Mouse (Mus musculus) kidney, adult 11 months (tissue): Measurements from ENCODE around the gene Apol9b.
"Not testable (repeated sequence)": the region's sequence is repeated elsewhere in the genome, so short reads cannot be mapped to it uniquely, and the experiment has no call there.

ENCODE experiments used
- DNase-seq: peaks from one replicate; pipeline ENCODE4 v3.0.0; 2022

Gene Apol9b

DNA sequence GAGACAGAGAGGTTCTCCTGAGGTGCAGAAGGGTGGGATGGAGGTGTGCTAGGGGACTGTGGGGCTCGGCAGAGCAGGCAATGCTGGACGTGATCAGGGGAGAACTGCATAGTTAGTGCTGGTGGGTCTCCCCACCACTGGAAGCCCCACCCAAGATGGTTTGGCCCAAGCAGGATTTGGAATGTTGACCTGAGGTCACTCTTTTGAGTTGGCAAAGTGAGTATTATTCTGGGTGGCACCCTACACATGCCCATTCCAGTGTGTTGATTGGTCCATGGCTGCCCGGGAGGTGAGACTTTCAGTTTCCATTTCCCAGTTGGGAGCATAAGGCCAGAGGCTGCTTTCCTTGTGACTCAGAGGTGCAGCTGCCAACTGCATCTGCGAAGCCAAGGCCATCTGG lies at the start of gene Apol9b:
Gene Apol9b, plus strand, starts transcription at position 301 of the 400 bp plus-strand sequence.
- not testable (repeated sequence) for DNase-seq

GRCm38 (mm10) chr15:77683944-77684343 lies 44.9 kb upstream of the Apol9b start:
- DNase-seq, result peak; percentile 4

DNA sequence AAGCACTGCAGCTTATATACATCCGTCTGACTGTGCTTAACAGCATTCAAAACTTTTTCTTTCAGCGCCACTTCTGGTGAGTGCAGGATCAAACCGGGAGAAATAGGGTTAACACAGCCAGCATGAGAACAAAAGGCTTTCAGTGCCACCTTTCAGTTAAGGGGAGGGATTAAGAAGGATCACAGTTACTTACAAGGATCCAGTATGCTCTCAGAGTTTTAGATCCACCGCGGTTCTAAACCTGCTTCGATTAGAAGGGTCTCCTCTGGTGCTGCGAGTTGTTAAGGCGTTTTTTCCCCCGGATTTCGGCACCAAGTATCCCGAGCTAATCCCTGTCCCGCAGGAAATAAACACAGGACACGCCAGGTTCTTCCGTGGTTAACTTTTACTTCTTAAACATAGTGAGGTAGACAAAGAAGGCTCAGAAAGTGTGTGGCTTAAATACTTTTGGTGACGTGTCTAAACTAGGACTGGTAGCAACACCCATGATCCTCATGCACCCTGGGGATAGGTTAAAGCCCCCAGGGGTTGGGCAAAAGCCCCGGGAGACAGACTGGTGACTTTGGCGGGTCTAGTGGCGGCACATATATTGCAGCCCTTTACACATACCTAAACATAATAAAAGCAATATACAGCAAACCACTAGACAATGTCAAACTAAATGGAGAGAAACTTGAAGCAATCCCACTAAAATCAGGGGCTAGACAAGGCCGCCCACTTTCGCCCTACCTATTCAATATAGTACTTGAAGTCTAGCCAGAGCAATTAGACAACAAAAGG lies 37.1 kb upstream of the Apol9b start:
- not testable (repeated sequence) for DNase-seq

DNA sequence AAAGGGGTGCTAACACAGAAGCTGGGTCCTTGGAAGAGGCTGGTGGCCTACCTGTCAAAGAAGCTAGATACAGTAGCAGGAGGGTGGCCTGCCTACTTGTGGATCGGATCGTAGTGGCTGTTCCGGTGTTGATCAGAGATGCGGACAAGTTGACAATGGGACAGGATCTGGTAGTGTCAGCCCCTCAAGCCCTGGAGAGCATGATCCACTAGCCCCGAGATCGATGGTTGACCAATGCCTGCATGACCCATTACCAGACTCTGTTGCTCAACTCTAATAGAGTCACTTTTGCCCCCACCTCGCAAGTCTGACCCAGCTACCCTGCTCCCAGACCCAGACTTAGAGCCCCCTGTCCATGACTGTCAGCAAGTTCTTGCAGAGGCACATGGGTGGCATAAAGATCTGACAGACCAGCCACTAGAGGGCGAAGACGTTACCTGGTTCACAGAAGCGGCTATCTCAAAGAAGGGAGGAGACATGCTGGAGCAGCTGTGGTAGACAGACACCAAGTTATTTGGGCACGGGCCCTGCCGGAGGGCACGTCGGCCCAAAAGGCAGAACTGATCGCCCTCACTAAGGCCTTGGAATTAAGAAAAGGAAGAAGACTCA lies 34.0 kb upstream of the Apol9b start:
- peak; percentile 3 for DNase-seq

DNA sequence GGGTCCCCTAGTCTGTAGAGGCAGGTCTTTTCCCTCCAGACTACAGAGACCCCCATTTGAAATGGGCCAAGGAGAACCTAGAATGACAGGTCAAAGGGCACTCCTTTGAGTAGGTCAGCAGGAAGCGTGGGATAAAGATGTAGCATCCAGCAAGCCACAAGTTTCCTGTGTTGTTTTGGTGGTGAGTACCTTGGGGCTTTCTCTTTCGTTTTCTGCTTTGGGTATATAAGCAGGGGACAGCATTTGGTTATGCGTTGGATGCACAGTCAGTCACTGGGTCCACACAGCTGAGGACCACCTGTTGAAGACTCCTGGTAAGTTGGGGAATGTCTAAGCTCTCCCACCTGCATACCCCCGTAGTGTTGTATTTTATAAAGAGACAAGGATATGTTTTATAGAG lies 30.2 kb upstream of the Apol9b start, which contains the start of gene Apol7e:
Gene Apol7e, plus strand, starts transcription at position 202 of the 400 bp plus-strand sequence.
- not testable (repeated sequence) for DNase-seq

DNA sequence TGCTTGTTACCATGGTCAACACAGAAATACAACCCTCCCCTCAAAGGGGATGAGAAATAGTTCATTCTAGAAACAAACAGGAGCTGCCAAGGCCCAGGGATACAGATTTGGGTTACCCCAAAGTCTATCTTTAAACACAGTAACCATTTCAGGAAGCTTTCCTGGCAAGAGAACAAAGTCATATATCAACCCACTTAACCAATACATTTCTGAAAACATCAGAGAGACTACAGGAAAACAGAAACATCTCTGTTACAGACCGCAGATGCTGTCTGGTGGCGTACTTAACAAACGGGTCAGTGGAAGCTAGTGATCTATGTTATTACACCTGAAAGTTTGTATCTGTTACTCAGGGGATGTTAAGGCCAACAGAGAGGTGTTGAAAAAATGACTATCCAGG lies 23.5 kb upstream of the Apol9b start:
- not testable (repeated sequence) for DNase-seq

DNA sequence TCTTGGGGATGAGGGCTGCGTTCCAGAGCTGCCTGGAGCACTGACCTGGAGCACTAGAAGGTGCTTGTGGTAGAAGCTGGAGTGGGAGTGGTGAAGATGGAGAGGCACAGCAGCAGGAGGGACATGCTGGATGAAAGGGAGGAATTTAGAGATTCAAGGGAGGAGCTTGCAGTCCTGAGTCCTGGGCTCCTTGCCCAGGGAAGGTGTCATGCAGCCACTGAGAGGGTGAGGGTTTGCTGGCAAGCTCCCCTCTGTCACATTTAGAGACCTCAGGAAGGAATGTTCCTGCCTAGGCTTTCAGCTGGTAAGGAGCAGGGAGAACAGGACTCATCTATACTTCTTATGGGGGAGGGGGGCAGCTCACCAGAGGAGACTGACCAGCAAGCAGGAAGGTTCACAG lies 19.9 kb upstream of the Apol9b start:
- DNase-seq, result not testable (repeated sequence)

DNA sequence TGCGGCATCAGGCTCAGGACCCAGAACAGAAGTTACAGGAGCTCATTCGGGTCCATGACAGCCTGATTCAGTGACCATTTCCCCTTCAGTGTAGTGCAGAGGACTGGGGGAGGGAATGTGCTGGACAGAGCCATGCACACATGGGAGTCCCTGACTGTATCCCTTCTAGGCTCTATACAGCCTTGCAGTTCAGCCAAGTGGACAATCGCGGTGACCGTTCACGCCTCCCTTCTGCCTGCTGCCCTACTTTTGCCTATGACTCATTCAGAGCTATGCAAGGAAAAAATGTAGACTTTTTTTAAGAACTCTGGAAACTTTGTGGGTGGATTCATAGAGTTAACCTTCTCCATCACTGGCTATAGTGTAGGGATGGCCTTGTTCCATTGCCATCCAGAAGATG lies 10.6 kb upstream of the Apol9b start:
- not testable (repeated sequence) for DNase-seq

DNA sequence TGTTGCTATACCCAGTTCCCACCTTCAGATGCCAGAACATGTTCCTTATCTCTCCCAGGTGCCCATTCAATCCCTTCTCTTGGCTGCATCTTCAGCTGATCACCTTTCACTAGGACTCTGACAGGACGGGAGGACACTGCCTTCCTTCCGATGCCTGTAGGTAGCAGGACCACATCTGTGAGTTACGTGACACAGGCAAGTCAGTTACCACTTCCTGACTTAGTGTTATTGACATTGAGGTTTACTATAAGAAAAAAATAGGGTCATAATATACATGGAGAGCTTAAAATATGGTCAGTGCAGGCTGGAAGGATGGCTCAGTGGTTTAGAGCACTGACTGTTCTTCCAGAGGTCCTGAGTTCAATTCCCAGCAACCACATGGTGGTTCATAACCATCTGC lies 7.3 kb upstream of the Apol9b start:
- not testable (repeated sequence) for DNase-seq

DNA sequence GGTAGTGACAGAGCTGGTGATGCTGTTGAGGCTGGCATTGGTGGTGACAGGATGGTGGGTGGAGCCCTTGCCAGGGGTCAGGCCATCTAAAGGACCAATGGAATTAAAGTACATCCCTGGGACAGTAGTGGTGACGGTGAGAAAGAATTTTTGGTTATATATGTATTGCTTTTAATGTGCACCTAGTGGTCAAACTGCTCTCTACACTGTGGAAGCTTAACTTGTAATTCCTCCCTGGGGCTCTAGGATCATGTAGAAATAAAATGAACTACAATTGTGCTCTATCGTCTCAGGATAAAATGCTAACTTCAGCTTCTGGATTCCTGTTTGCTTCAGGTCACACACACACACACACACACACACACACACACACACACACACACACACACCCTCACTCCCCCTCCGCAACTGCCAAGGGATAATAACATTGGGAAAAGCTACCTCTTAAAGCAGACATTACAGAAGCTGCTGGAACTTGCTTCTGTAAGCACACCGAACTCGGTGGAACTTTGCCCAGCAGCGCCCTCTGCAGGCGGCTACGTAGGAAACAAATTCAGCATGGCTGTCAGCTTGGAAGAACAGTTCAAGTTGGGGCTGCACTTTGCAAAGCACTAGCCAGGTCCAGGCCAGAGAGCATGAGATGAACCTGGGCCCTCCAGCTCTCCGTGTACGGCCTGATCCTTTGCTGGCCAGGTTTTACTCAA lies 4.5 kb upstream of the Apol9b start:
- not testable (repeated sequence) for DNase-seq

DNA sequence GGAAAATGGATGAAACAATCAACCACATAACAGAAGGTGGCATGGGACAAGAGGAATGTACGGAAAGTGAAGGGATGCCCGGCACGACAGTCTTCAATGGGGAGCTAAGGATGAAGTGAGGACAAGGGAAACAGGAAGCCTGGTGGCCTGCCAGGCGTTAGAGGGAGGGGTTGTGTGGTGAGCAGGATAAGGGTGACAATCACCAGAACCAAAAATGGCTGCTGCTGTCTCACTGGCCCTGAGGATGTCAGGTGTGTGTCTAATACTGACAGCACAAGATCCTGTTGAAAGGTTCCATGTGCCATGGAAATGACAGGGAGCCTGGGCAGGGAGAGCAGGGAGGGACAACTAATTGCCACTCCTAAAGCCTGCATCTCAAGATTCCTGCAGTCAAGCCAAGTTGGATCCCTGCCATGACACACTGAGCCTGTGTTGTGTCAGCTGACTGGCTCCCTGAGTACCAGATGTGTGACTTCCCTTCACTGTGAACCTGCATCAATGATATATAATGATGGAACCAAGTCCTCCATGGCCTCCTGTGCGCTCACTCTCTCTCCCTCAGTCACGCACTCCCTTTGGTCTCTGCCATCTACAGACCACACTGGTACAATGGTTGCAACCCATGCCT lies 3.3 kb upstream of the Apol9b start:
- not testable (repeated sequence) for DNase-seq

DNA sequence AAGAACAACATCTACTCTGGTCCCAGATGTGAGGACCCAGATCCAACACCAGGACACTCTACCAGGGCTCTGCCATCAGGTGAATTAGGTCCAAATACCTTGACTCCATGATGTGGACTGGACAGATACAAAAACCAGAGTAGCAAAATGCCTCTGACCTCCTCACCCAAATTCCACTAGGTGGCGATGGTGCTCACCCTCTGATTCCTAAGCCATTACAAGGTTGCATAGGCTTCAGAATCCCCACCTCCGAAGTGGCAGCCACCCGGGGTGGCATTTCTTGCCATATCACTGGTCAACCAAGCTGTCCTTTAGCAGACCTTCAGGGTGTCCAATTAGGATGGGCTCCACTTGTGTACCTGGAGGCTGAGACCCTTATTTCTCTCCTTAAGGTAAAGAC lies 1.7 kb upstream of the Apol9b start:
- DNase-seq, result not testable (repeated sequence)

DNA sequence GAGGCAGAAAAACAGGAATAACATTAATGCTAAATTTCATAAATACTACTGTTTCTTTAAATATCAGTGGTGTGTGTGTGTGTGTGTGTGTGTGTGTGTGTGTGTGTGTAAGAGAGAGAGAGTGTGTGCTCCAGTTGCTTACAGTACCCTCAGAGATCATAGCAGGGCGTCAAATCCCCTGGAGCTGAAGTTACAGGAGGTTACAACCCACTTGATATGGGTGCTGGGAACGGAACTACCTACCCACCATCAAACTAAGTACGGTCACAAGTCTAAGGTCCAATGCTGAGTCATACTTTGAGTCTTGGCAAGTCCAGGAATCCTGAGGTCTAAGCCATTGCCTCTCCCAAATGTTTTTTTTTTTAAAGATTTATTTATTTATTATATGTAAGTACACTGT lies 1.1 kb upstream of the Apol9b start:
- not testable (repeated sequence) for DNase-seq

- no peak for DNase-seq
Observed at GRCm38 (mm10) chr15:77731605-77732004, 2.8 kb downstream of the Apol9b start.

DNA sequence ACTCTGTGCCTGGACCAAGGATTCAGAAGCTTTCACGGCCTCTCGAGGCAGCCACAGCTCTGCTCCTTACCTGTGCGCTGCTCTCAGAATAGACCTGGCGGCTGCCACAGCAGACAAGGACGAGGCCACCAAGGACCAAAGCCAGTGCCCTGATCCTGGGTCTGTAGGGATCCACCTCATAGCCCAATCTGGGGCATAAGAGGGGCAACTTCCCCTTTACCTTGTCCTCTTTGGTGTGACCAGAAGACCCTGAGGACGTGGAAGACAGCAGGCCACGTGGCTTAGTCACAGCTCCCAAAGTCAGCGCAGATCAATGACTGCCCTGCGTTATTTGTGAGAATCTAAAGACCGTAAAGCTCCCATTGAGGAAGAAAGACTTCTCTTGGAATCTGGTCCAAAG lies 4.0 kb downstream of the Apol9b start:
- not testable (repeated sequence) for DNase-seq

DNA sequence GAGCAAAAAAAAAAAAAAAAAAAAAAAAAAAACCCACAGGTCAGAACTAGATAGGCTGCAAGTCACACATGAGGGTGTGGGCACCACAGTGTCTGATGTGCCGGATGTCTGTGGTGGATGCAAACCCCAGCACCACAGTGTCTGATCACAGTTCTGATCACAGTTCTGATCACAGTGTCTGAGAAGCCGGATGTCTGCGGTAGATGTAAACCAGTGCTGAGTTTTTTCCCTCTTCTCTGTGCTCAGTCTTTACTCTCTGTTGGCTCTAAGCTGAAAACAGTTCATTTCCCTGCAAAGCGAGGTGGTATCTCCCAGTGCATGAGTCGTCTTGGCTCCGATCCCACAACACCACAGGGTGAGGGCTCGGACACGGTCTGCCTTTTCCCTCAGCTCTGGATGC lies 4.5 kb downstream of the Apol9b start:
- not testable (repeated sequence) for DNase-seq

GRCm38 (mm10) chr15:77733903-77734302 lies 5.1 kb downstream of the Apol9b start:
- DNase-seq, result not testable (repeated sequence)

GRCm38 (mm10) chr15:77740511-77741297 lies 11.9 kb downstream of the Apol9b start:
- DNase-seq, result no peak

- not testable (repeated sequence) for DNase-seq
Observed at GRCm38 (mm10) chr15:77741556-77741955, 12.7 kb downstream of the Apol9b start.

DNA sequence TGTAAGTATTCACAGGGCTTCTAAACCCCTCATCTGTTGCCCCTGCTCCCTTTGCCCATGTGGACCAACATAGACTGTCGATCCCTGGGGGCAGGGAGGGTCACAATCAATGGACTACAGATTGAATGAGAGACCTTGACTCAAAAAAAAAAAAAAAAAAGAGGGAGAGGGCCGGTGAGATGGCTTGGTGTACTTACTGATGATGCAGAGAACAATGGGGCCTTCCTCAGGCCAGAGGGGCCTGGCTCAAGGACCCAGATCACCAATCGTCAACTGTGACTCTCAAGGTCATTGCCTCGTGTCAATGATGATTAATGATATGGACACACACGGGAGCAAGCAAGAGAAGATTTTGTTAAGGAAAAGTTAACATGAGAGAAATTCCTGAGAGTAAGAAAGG lies 15.8 kb downstream of the Apol9b start:
- DNase-seq, result no peak

DNA sequence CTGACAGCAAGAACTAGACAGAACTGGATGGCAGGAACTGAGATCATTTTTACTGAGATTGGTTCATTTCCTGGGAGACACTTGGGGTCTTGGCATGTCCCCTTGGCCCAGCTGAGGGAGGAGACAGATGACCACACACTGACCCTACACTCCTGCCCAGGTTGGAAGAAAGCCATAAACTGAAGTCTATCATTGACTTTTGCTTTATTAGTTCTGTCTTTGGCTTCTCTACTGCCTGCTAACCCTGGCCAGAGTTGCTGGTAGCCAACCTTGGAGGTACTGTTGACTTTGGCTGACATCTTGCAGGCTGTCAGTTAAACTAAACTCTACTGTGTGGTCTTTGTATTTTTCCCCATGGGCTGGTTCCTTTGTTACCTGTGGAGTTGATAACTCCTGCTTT lies 16.2 kb downstream of the Apol9b start:
- DNase-seq, result no peak

DNA sequence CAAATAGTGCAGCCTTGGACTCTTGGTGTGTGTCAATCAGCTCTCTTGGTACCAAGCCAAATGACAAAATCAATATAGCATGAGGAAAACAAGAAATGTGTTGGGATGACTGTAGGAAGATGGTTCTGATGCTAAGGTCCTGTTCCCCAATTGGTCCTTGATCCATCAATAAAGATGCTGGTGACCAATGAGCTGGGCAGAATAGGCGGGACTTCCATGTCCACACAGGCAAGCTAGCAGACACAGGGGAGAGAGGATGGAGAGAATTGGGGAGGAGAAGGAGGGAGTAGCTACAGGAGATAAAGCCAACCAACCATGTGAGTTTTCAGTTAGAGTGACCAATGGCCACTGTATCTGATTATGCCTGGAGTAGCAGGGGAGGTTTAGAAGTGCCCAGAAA lies 17.5 kb downstream of the Apol9b start:
- no peak for DNase-seq
